Mouse (Mus musculus) spleen, postnatal 36 days (tissue): ENCODE measurements around the gene Fam104a.

Experiments used
- DNase-seq, 2 experiments: peaks; one replicate each; pipeline ENCODE4 v3.0.0; 2022; ENCODE audit warnings: low spot score in 2 of 2, mixed read lengths in 1 of 2

Fam104a gene

GRCm38 (mm10) chr11:113703758-113704157, 19.8 kb upstream of the Fam104a start:
- DNase-seq, result peak; percentile 50 to 55

DNA sequence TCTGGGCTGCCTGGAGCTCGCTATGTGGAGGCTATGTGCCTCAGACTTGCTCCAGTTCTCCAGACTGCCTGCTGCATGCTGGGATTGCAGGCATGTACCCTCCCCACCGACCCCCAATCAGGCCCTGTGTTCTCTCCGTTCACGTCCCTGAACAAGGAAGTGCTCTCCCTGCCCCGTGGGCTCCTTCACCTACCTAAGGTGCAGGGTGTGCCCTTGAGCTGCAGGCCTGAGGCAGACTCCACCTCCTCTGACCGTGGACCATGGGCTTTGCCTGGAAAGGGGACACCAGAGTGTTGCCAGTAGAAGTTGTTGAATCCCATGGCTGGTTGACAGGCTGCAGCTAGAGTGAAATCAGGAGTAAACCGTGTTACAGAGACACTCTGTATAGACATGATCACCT, 15.7 kb upstream of the Fam104a start:
- DNase-seq, result no peak

DNA sequence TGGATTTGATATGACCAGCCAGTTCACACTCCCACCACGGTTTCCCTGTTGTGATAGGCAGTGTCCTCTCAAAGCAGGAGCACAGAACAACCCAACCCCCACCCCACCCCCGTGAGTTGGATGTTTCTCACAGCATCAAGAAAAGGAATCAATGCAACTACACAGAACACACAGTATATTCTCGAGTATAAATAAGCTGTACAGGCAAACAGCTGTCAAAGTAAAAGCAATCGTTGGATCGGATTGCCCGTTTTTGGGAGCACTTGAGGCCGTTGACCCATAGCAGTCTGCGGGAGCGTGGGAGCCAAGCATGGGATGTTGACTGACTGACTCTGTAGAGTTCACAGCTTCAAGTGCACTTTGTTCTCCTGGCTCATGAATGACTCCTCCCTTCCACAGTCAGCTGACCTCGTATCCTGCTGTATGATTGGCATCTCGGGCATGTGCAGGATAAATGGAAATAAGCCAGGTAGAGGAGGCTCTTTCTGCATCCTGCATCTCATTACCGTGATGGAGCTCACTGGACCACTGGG, 14.1 kb upstream of the Fam104a start:
- no peak for DNase-seq

DNA sequence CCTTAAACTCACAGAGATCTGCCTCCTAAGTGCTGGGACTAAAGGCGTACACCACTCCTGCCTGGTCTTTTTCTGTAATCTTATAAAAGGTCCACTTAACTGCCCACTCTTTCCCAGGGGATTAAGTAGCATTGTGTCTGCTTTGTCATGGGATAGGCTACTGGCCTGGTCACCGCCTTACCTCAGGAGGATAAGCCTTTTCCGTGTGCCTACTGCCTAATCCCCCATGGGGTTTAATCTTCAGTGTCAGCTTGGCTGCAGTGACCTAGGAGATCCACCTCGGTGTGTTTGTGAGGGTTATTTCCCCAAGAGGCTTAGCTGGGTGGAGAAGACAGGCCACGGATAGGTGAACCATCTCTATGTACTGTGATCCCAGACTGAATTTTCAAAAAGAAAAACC, 13.6 kb upstream of the Fam104a start:
- no peak for DNase-seq

GRCm38 (mm10) chr11:113691851-113692250, 7.9 kb upstream of the Fam104a start:
- no peak for DNase-seq

DNA sequence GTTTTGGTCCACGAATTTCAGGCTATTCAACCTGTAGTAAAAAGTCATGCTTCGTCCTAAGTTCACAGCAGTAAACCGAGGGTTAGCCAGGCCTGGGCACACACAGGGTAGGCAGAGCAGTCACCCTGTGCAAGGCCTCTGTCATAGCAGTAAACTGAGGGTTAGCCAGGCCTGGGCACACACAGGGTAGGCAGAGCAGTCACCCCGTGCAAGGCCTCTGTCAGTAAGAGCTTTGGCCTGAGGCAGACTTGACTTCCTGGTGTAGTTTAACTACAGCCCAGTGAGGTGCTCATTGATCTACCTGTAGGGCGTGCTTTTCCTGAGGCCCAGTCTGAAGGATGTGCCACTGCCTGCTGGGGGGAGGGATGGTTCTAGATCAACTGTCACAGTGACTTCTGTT, 7.4 kb upstream of the Fam104a start:
- DNase-seq, result peak in 1 of 2 experiments; percentile 14

DNA sequence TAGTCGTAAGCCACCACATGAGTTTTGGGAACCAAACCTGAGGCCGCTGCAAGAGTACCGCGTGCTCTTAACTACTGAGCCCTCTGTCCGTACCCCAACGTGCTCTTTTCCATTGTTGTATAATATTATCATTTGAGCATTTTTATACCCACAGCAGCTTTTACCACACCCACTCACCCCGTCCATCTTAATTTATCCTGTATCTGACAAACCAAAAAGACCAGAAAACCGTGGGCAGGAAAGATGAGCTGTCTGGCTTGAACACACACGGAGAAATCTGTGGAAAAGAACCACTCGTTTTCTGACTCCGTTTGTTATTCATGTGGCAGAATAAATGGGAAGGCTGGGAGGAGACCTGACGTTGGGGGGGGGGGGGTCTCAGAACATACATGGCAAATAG, 6.6 kb upstream of the Fam104a start:
- DNase-seq, result no peak

DNA sequence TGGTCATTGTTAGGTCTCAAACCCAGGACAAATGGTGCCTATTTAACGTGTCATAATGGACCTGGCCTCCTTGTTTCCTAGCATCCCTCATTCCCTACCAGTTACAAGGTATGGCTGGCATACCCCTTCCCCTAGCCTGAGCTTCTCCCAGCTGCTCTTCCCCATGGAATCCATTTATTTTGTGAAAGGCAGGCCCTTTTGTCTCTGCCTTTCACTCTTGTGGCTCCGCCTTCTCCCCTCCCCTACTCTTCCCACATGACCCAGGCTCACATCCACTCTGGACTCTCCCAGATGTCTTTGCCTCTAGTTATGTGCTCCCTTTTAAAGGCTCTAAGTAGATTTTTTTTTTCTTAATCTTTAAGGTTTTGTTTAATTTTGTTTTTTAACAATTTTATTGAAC, 3.1 kb upstream of the Fam104a start:
- no peak for DNase-seq

- DNase-seq, result no peak
Observed at GRCm38 (mm10) chr11:113684707-113685426, 912 bp upstream of the Fam104a start.

- DNase-seq, result no peak
Observed at GRCm38 (mm10) chr11:113683627-113683956, 363 bp downstream of the Fam104a start.

DNA sequence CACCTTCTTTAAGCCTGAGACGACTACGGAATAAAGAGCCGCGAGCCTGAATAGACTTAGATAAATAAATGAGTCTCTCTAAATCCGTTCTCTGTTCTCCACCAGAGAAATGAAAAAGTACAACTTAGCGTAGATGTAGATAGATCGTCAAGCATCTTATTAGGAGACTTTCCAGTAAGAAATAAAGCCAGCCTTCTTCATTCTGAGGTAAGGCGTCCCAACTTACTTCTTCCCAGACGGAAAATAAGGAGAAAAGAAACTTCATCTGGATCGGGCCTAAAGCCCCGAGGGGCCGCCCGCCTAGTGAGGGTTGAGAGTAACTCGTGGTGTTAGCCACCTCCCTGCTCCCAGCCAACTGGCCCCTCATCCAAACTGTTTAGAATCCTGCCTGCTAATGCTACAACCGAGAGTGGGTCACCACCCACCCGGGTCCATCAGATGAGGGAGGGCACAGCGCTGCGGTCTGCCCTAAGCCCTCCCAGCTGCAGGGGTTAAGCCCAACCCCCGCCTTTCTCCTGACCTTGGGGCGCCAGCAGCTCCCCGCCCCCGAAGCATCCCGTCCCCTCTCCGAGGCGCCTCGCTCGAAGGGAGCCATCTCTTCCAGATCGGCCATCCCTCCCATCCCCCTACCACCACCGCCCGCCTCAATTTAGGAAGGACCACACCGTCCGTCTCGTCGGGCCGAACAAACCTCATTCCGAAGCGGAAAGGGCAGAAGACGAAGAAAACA, 893 bp downstream of the Fam104a start:
- DNase-seq, result peak; percentile 52 to 60

- no peak for DNase-seq
Observed at GRCm38 (mm10) chr11:113681979-113682378, 2.0 kb downstream of the Fam104a start.

DNA sequence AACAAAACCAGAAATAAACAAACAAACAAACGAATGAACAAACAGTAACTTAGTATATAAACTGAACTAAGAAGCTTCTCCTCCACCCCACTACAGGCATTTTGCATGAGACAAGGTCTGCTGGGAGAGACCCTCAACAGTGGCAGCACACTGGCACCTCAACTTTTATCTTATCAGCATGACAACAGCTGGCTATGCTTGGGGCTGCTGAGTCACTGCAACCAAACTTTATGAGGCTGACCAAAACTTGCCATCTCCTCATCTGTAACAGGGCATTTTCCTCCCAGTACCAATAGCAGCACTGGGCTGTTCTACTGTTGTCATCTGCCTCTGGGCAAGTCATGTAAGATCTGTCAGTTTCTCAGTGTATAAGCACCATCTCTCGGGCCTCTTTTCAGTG, 3.0 kb downstream of the Fam104a start:
- peak in 1 of 2 experiments; percentile 36 for DNase-seq

DNA sequence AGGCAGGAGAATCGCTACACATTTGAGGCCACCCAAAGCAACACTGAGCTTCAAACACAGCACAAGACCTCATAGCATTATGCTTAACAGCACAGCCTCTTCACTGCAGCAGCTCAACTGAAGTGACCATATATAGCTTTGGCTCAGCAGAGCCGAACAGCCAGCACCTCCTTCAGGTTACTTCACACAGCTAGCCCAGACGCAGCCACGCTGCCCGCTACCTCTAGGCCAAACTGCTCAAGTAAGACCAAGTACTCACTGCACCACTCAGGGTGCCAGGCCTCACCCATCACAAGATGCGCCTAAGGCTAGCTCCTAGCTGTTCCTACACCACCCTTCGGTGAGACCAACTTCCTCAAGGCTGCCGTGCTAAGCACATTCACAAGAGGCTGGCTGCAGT, 5.6 kb downstream of the Fam104a start:
- DNase-seq, result no peak

GRCm38 (mm10) chr11:113677378-113677777, 6.6 kb downstream of the Fam104a start:
- DNase-seq, result no peak

DNA sequence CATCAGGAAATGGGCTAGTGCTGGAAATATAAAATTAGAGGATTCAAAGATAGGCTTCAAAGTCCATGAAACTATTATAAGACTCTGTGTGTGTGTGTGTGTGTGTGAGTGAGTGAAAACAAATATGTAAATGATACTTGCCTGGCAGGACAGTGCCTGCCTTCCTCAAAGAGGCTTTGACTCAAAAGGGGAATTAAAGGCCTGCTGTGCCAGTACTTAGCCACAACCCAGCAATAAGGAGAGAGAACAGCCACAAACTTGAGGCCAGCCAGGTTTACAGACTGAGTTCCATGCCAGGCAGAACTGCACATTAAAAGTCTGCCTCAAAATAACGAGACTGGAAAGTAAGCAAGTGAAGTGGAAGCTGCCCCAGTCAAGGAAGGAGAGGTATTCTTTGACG, 7.1 kb downstream of the Fam104a start:
- no peak for DNase-seq

DNA sequence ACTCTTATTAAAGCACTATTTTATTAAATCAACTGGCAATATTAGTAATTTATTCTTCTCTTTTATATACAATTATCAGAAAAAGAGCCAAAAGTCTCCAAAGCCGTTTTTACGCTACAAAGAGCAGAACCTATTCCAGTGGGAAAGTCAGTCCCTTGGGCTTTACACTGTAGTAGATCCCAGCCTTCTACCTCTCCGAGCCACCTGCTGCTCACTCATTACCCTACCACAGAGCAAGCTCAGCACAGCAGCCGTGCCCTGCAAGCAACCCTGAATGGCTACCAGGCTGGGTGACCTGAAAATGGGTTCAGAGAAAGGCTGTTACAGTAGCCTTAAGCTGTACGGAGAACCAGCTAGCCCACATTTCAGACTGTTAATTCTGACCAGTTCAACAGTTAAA, 9.4 kb downstream of the Fam104a start:
- DNase-seq, result no peak

DNA sequence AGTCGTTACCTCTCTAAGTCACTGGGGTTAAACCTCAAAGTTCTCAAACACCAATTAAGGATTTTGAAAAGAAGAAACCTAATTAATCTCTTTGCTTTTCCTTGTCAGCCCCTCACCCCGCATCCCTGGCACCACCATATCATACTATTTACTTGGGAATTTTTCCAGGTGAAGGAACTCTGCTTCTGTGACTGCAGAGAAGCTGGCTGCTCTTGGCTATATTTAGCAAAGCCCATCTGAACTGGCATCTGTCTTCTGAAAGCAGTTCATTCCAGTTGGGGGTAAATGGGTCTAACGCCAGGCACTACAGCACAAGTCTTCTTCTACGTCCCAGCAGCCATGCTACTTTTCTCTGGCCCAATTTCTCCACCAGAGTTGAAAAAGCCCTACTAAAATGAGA, 10.3 kb downstream of the Fam104a start:
- DNase-seq, result no peak

DNA sequence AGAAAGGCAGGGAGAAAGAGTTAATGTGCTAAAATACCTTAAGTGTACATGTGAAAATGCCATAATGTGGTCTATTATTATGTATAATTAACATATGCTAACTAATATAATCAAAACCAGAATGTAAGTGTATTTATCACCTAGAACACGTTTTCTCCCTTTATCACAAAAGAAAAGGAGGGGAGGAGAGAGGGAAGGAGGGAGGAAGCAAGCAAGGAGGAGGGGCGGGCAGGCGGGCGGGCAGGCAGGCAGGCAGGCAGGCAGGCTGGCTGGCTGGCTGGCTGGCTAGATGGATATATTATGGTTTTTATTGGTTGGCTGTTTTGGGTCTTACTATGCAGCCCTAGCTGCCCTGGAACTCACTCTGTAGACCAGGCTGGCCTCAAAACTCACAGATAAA, 14.2 kb downstream of the Fam104a start:
- DNase-seq, result no peak

GRCm38 (mm10) chr11:113668857-113669256, 15.1 kb downstream of the Fam104a start:
- no peak for DNase-seq

DNA sequence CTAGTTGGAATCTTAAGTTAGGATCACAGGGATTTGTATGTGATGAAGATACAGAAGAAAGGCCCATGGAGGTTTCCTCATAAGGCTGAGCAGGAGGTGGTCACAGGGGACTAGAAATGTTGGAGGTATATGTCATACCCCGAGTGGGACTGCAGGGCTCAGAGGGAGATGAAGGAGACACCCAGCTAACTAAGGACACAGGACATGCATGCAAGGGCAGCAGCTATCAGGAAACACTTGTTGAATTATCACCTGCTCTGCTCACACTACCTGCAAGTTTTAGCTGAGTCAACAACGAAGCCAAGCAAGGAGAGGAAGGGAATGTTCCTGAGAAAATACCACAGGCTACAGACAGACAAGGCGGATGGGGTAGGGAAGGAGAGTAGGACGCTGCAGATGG, 16.3 kb downstream of the Fam104a start:
- no peak for DNase-seq

- no peak for DNase-seq
Observed at GRCm38 (mm10) chr11:113667122-113667521, 16.8 kb downstream of the Fam104a start.

- peak in 1 of 2 experiments; percentile 26 for DNase-seq
Observed at GRCm38 (mm10) chr11:113666648-113667047, 17.3 kb downstream of the Fam104a start.
